Mouse (Mus musculus) neural tube, embryonic 14.5 days (tissue): ENCODE results near the gene Slain1. TPM values are rescaled to one million over a fixed set of nuclear protein-coding genes. Genes with fewer than 3 reads are reported as not detected.

Experiments
- ATAC-seq: fragments of 200-750 bp; cut with Nextera tagmentation; 2 replicates; pipeline ENCODE4 v1.8.0; 2017; ENCODE audit warnings: low read depth, mild to moderate bottlenecking, moderate TSS enrichment, moderate library complexity
- H3K27ac ChIP-seq: fragments of 300-500 bp; sonication (generic); 2 replicates; pipeline ENCODE4 v1.5.1; 2014; ENCODE audit warnings: low read depth, mild to moderate bottlenecking, control low read depth, low read length, moderate library complexity, mixed read lengths
- H3K27me3 ChIP-seq: fragments of 300-500 bp; sonication (generic); 2 replicates; pipeline ENCODE4 v1.6.1; 2014; ENCODE audit warnings: low read length; ENCODE audit not compliant: control insufficient read depth, insufficient read depth
- H3K36me3 ChIP-seq: fragments of 300-500 bp; sonication (generic); 2 replicates; pipeline ENCODE4 v1.6.1; 2014; ENCODE audit warnings: low read length, mixed read lengths; ENCODE audit not compliant: control insufficient read depth, insufficient read depth
- H3K4me1 ChIP-seq: fragments of 300-500 bp; sonication (generic); 2 replicates; pipeline ENCODE4 v1.6.1; 2014; ENCODE audit warnings: low read length; ENCODE audit not compliant: control insufficient read depth, insufficient read depth
- H3K4me2 ChIP-seq: fragments of 300-500 bp; sonication (generic); 2 replicates; pipeline ENCODE4 v1.6.1; 2014; ENCODE audit warnings: mild to moderate bottlenecking, low read depth, low read length, control low read depth
- H3K4me3 ChIP-seq: fragments of 300-500 bp; sonication (generic); 2 replicates; pipeline ENCODE4 v1.5.1; 2014; ENCODE audit warnings: low read depth, low read length, control low read depth, mixed read lengths
- H3K9ac ChIP-seq: fragments of 300-500 bp; sonication (generic); replicated peaks from 2 replicates; pipeline ENCODE4 v1.6.1; 2014; ENCODE audit warnings: low read depth, mild to moderate bottlenecking, control low read depth, low read length, mixed read lengths
- H3K9me3 ChIP-seq: fragments of 300-500 bp; sonication (generic); 2 replicates; pipeline ENCODE4 v1.6.1; 2016; ENCODE audit warnings: low read length; ENCODE audit not compliant: control insufficient read depth
- WGBS: fragments of 180-500 bp; shearing (Covaris S2); extraction: QIAGEN DNeasy Blood & Tissue Kit; methylation state at CpG from one replicate; pipeline ENCODE4 v1.1.7; 2014; 5-methylcytosine and 5-hydroxymethylcytosine counted together
- polyA plus RNA-seq: library from polyadenylated mRNA; unstranded; fragments of >200 nt; fragmentation: Nextera tagmentation; extraction: Ambion mirVana; gene quantifications from 2 replicates; pipeline ENCODE4 v1.2.1, GENCODE M21; 2014

The Slain1 gene
- polyA plus RNA-seq, 1 experiment from 2014 or later: 23.7 TPM

DNA sequence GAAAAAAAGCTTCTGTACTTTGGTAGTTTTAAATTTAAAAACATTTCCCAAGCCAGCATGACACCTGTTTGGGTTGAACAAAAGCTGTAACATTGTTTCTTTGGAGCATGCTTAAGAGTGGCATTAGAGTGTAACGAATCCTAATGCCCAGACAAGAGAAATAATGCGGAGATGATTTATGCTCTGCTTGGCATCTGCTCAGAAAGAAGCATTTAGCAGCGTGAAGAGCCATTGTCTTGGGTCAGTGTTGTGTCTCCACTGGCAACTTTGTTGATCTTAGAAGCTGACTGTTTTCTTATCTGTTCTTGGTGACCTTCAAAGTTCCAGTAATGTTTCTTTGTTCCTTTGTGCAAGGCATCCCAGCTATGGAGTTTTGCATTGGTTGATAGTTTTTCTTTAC, 6.1 kb upstream of the Slain1 start:
- H3K9me3 ChIP-seq: no peaks in the 10 kb centered on the region
- H3K4me2 ChIP-seq: no peak overlapping the region
- H3K27ac ChIP-seq: no peak overlapping the region
- no peak overlapping the region for H3K9ac ChIP-seq
- WGBS: 20% methylated on average over 3 of the region's 3 CpGs
- ATAC-seq: no peak
- 0 out of 2 replicates have a peak, but pooled peaks cover 2% of the 10 kb centered on the region for H3K4me1 ChIP-seq
- no peak overlapping the region for H3K4me3 ChIP-seq
- no peaks in the 10 kb centered on the region for H3K27me3 ChIP-seq
- no peaks in the 10 kb centered on the region for H3K36me3 ChIP-seq

DNA sequence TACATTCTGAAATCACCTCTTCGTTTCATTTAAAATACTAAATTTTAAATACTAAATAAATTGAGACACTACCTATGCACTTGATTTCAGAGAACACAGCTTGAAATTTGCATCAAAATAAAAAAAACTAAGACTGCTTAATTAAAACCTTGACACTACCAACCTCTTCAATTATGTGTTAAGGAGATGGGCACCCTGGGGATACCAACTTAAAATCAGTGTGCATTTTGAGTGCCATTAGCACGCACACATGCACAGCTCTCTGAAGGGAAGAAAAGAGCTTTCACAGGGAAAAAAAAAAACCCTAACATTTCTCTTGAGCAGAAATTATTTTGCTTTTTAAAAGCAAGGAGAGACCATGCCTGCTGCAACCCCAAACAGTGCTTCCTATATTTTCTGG, 2.0 kb upstream of the Slain1 start:
- ATAC-seq: no peak
- Histone ChIP-seq H3K9ac (no peak overlapping the region), H3K27ac (no peak overlapping the region), H3K4me1 (peaks cover 17% of the 10 kb centered on the region), H3K9me3 (no peaks in the 10 kb centered on the region), H3K27me3 (peaks cover 3% of the 10 kb centered on the region; the same call in 1 of the 2 replicates), H3K4me2 (no peak overlapping the region), H3K36me3 (no peaks in the 10 kb centered on the region), H3K4me3 (no peak overlapping the region)
- 30% methylated on average over 2 of the region's 2 CpGs for WGBS

DNA sequence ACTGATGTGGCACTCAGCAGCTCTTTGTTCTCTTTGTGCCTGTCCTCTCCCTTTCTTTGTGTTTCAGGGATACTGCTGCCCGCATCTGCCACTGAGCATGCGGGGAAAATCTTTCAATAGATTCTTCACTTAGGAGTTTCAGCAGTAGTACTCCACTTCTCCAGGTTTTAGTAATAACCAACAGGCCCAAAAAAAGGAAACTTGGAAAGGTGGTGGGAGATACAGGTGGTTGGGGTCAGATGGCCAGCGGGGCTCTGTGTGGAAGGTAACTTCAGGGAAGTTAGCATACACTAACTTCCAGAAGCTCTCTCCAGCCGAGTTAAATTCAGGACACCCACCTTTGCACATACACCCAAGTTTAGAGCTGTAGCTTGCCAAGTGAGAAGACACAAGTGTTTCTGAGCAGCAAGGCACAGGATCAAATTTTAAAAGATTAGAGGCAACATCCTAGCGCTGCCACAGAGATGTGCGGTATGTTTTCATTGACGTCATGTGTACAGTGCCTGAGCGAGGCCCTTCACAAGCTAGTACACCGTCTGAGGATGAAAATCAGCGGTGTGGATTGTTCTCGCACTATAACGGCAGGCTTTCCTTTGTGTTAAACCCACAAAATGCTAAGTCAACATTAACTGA, 1.3 kb upstream of the Slain1 start:
- Histone ChIP-seq H3K4me2 (peak overlapping the region; percentile 30; the same call in 1 of the 2 replicates), H3K4me1 (peaks cover 23% of the 10 kb centered on the region), H3K4me3 (peak overlapping the region; percentile 8; the same call in 1 of the 2 replicates), H3K27me3 (peaks cover 3% of the 10 kb centered on the region; the same call in 1 of the 2 replicates), H3K36me3 (no peaks in the 10 kb centered on the region), H3K9ac (no peak overlapping the region), H3K9me3 (no peaks in the 10 kb centered on the region), H3K27ac (no peak overlapping the region)
- ATAC-seq: no peak
- 23% methylated on average over 12 of the region's 12 CpGs for WGBS

DNA sequence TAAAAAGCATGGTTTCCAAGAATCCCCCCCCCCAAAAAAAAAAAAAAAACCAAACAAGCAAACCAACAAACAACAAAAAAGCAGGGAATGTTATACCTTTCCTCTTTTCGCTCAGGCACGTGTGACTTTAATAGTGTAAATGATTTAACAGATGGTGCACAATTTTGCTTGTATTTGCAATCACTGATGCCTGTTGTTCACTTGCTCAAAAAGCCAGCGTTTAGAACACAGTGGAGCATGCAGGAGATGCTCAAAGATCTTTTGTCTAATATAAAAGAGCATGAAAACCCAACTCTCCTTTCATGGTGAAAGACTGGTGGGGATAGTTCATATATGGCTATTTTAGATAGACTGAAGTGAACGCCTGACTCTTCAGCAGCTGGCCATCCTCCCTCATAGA, 726 bp upstream of the Slain1 start:
- Histone ChIP-seq H3K4me2 (peak overlapping the region; percentile 73), H3K4me3 (peak overlapping the region; percentile 94; the same call in 1 of the 2 replicates), H3K27ac (peak overlapping the region; percentile 97; the same call in 1 of the 2 replicates), H3K4me1 (peaks cover 28% of the 10 kb centered on the region), H3K9me3 (no peaks in the 10 kb centered on the region), H3K27me3 (peaks cover 3% of the 10 kb centered on the region; the same call in 1 of the 2 replicates), H3K9ac (no peak overlapping the region; the same call in 1 of the 2 replicates), H3K36me3 (no peaks in the 10 kb centered on the region)
- 29% methylated on average over 4 of the region's 4 CpGs for WGBS
- no peak for ATAC-seq

DNA sequence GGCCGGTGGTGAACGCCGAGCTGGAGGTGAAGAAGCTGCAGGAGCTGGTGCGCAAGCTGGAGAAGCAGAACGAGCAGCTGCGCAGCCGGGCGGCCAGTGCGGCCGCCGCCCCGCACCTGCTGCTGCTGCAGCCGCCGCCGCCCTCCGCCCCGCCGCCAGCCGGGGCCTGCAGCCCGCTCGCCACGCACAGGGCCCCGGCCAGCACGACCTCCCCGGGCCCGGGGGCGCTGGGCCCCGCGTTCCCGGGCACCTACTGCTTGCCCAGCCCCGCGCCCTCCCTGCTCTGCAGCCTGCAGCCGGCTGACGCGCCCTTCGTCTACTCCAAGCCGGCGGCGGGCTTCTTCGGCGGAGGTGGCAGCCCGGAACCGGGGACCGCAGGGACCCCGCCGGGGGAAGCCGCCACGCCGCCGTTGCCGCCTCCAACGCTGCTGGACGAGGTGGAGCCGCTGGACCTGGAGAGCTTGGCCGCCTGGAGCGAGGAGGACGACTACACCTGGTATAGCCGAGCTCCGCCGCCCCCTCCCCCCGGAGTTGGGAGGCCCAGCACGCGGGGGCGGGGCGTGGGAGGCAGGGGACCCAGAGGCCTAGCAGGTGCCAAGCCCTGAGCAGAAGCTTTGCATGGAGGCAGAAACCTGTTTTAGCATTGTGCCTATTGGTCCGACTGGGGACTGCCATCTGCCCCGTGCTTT, 529 bp downstream of the Slain1 start:
- Histone ChIP-seq H3K4me3 (peak overlapping the region; percentile 94), H3K9ac (peak overlapping the region; percentile 99), H3K4me2 (peak overlapping the region; percentile 73), H3K27me3 (peaks cover 3% of the 10 kb centered on the region; the same call in 1 of the 2 replicates), H3K27ac (peak overlapping the region; percentile 97), H3K4me1 (peaks cover 28% of the 10 kb centered on the region), H3K36me3 (no peaks in the 10 kb centered on the region), H3K9me3 (no peaks in the 10 kb centered on the region)
- 0% methylated on average over 46 of the region's 67 CpGs for WGBS
- ATAC-seq: peak; percentile 78

DNA sequence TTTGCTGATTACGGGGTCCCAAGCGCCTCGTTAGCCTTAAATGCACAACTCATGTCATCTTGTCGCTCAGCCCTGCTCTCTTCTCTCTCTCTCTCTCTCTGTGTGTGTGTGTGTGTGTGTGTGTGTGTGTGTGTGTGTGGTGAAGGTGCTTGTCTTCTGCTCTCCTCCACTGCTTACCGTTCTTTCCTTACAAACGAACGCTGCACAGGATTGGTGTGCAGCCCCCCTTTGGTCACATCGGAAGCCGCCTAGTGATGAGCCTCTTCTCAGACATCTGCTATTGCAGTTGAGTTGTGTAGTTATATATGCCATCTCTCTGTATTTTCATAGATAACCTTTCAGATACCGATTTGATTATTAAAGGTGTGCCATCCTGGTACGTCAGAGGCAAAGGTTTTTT, 1.1 kb downstream of the Slain1 start:
- ATAC-seq: peak; percentile 50
- Histone ChIP-seq H3K9ac (peak overlapping the region; percentile 99), H3K4me3 (peak overlapping the region; percentile 94), H3K27ac (peak overlapping the region; percentile 97), H3K9me3 (no peaks in the 10 kb centered on the region), H3K27me3 (peaks cover 3% of the 10 kb centered on the region; the same call in 1 of the 2 replicates), H3K36me3 (no peaks in the 10 kb centered on the region), H3K4me2 (peak overlapping the region; percentile 73), H3K4me1 (peaks cover 28% of the 10 kb centered on the region)
- WGBS: 3% methylated on average over 11 of the region's 11 CpGs

DNA sequence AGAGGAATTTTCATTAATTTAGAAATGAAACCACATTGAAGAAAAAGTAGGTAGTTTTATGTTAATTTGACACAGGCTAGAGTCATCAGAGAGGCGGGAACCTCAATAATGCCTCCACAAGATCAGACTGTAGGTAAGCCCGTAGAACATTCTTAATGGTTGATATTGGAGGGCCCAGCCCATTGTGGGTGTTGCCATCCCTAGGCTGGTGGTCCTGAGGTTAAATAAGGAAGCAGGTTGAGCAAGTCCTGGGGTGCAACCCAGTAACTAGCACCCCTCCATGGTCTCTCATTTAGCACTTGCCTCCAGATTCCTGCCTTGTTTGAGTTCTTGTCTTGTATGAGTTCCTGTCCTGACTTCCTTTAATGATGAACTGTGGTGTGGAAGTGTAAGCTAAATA, 1.5 kb downstream of the Slain1 start:
- H3K27me3 ChIP-seq: peaks cover 3% of the 10 kb centered on the region; the same call in 1 of the 2 replicates
- 55% methylated on average over 2 of the region's 2 CpGs for WGBS
- peak overlapping the region; percentile 73 for H3K4me2 ChIP-seq
- H3K27ac ChIP-seq: no peak overlapping the region
- H3K4me1 ChIP-seq: peaks cover 28% of the 10 kb centered on the region
- H3K9me3 ChIP-seq: no peaks in the 10 kb centered on the region
- H3K36me3 ChIP-seq: no peaks in the 10 kb centered on the region
- H3K4me3 ChIP-seq: peak overlapping the region; percentile 94
- peak overlapping the region; percentile 99 for H3K9ac ChIP-seq
- no peak for ATAC-seq

DNA sequence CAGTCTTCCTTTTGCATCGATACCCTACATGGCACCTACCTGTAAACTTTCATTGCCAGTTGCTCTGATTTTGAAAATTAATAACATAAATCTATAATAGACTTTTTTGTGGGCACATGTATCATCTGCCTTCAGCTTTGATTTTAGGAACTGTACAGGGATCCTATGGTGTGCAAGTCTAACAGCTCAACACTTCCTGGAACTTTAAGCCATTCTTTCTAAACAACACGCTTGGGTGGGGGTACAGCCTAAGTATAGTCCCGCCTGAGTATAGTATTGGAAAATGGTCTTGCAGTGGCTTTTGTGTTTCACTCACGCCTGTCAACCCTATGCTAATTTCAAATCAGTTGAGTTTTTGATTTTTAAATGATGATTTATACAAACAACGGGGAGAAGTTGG, 2.5 kb downstream of the Slain1 start:
- ATAC-seq: no peak
- Histone ChIP-seq H3K36me3 (no peaks in the 10 kb centered on the region), H3K27me3 (peaks cover 3% of the 10 kb centered on the region; the same call in 1 of the 2 replicates), H3K4me3 (peak overlapping the region; percentile 94), H3K27ac (no peak overlapping the region), H3K9ac (no peak overlapping the region), H3K9me3 (no peaks in the 10 kb centered on the region), H3K4me1 (peaks cover 28% of the 10 kb centered on the region), H3K4me2 (peak overlapping the region; percentile 73)
- WGBS: 84% methylated on average over 5 of the region's 5 CpGs

DNA sequence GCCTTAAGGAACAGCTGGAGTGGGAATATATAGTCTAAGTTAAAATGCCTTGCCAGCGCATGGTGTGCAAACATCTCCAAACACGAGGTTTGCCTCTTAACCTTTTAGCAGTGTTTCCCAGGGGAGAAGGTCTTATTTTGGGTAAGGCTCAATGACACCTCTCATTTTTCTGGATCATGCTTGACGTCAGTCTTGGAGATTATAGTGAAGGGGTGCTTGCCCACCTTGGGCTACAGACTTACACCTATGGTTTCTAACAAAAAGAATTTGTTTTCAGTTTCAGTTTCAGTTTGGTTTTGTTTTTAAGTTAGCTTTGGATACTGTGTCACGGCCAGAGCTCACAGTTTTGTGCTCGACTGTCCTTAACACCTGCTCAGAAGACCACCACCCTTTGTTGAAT, 3.8 kb downstream of the Slain1 start:
- H3K27me3 ChIP-seq: peaks cover 3% of the 10 kb centered on the region; the same call in 1 of the 2 replicates
- peaks cover 26% of the 10 kb centered on the region for H3K4me1 ChIP-seq
- 64% methylated on average over 5 of the region's 5 CpGs for WGBS
- H3K4me3 ChIP-seq: no peak overlapping the region
- peaks cover 4% of the 10 kb centered on the region; the same call in 1 of the 2 replicates for H3K36me3 ChIP-seq
- H3K4me2 ChIP-seq: no peak overlapping the region; the same call in 1 of the 2 replicates
- ATAC-seq: no peak
- no peaks in the 10 kb centered on the region for H3K9me3 ChIP-seq
- no peak overlapping the region for H3K27ac ChIP-seq
- no peak overlapping the region for H3K9ac ChIP-seq
